Mouse (Mus musculus) olfactory bulb, adult 2 months (tissue): ENCODE data around the gene Scfd2. TPM values are rescaled to one million over a fixed set of nuclear protein-coding genes. Genes with fewer than 3 reads are reported as not detected.

ENCODE experiments used
- H3K27ac ChIP-seq: fragments of 200-500 bp; 2 replicates; pipeline ENCODE4 v1.5.1; 2012; ENCODE audit warnings: low read depth, low read length; ENCODE audit not compliant: insufficient read depth
- H3K4me1 ChIP-seq: fragments of 200-500 bp; 2 replicates; pipeline ENCODE4 v1.6.1; 2012; ENCODE audit warnings: low read length; ENCODE audit not compliant: control insufficient read depth, insufficient read depth
- H3K4me3 ChIP-seq: fragments of 200-500 bp; 2 replicates; pipeline ENCODE4 v1.5.1; 2012; ENCODE audit warnings: mild to moderate bottlenecking, low read depth, low read length, moderate library complexity; ENCODE audit not compliant: insufficient read depth
- CTCF ChIP-seq: fragments of 200-500 bp; IDR thresholded peaks from 2 replicates; pipeline ENCODE4 v1.5.1; 2012; ENCODE audit warnings: low read depth, mild to moderate bottlenecking, low read length, moderate library complexity; ENCODE audit not compliant: insufficient read depth
- POLR2A ChIP-seq: fragments of 200-500 bp; IDR thresholded peaks from 2 replicates; pipeline ENCODE4 v1.6.1; 2012; ENCODE audit warnings: mild to moderate bottlenecking, low read depth, low read length, moderate library complexity; ENCODE audit not compliant: insufficient read depth
- WGBS: fragments of 180-500 bp; shearing (Covaris S2); methylation state at CpG from one replicate; pipeline ENCODE4 v1.1.7; 2018; 5-methylcytosine and 5-hydroxymethylcytosine counted together
- polyA plus RNA-seq: library from polyadenylated mRNA; stranded (reverse); fragments of >200 nt; gene quantifications from 2 replicates; pipeline ENCODE4 v1.2.4, GENCODE M21; 2012; ENCODE audit warnings: low replicate concordance; ENCODE audit not compliant: missing spikeins, insufficient read depth, insufficient read length

The Scfd2 gene
- polyA plus RNA-seq, 1 experiment: not detected

GRCm38 (mm10) chr5:74391806-74392205 is 139.8 kb downstream of the Scfd2 start:
- no peak overlapping the region for H3K27ac ChIP-seq
- TF ChIP-seq CTCF (no peak), POLR2A (no peak)
- H3K4me1 ChIP-seq: no peaks in the 10 kb centered on the region
- 95% methylated on average over 2 of the region's 2 CpGs for WGBS
- H3K4me3 ChIP-seq: no peak overlapping the region

GRCm38 (mm10) chr5:74391346-74391745 is 140.2 kb downstream of the Scfd2 start:
- no peak overlapping the region for H3K27ac ChIP-seq
- TF ChIP-seq POLR2A (no peak), CTCF (no peak)
- WGBS: 95% methylated on average over 5 of the region's 5 CpGs
- no peaks in the 10 kb centered on the region for H3K4me1 ChIP-seq
- no peak overlapping the region for H3K4me3 ChIP-seq

- Histone ChIP-seq H3K4me1 (no peaks in the 10 kb centered on the region), H3K27ac (no peak overlapping the region), H3K4me3 (no peak overlapping the region)
- WGBS: 83% methylated on average over 2 of the region's 2 CpGs
- TF ChIP-seq POLR2A (no peak), CTCF (no peak)
These were observed 142.7 kb downstream of the Scfd2 start for GRCm38 (mm10) chr5:74388849-74389248.

- Histone ChIP-seq H3K27ac (no peak overlapping the region), H3K4me1 (no peaks in the 10 kb centered on the region), H3K4me3 (no peak overlapping the region)
- TF ChIP-seq CTCF: no peak
- TF ChIP-seq POLR2A: no peak
- 77% methylated on average over 6 of the region's 6 CpGs for WGBS
These were observed 143.5 kb downstream of the Scfd2 start for GRCm38 (mm10) chr5:74388101-74388500.

GRCm38 (mm10) chr5:74387143-74387886 is 144.2 kb downstream of the Scfd2 start:
- no peak for TF ChIP-seq CTCF
- TF ChIP-seq POLR2A: no peak
- Histone ChIP-seq H3K27ac (no peak overlapping the region), H3K4me1 (no peaks in the 10 kb centered on the region), H3K4me3 (no peak overlapping the region)
- WGBS: 75% methylated on average over 1 of the region's 1 CpGs

- H3K4me3 ChIP-seq: no peak overlapping the region
- WGBS: 87% methylated on average over 5 of the region's 5 CpGs
These were observed 151.5 kb downstream of the Scfd2 start for GRCm38 (mm10) chr5:74380045-74380444.

GRCm38 (mm10) chr5:74366710-74367101 is 164.9 kb downstream of the Scfd2 start:
- no peak overlapping the region for H3K27ac ChIP-seq
- H3K4me3 ChIP-seq: no peak overlapping the region
- H3K4me1 ChIP-seq: no peaks in the 10 kb centered on the region
- 93% methylated on average over 9 of the region's 9 CpGs for WGBS
- TF ChIP-seq POLR2A (no peak), CTCF (no peak)

More at GRCm38 (mm10) chr5:74380045-74380444, 151.5 kb downstream of the Scfd2 start:
- Histone ChIP-seq H3K4me1 (no peaks in the 10 kb centered on the region), H3K27ac (no peak overlapping the region)
- TF ChIP-seq CTCF: no peak
- no peak for TF ChIP-seq POLR2A

- 81% methylated on average over 4 of the region's 4 CpGs for WGBS
- Histone ChIP-seq H3K4me1 (no peaks in the 10 kb centered on the region), H3K27ac (no peak overlapping the region), H3K4me3 (no peak overlapping the region)
- TF ChIP-seq POLR2A (no peak), CTCF (no peak)
These were observed 165.4 kb downstream of the Scfd2 start for GRCm38 (mm10) chr5:74365984-74366709.

GRCm38 (mm10) chr5:74365408-74365807 is 166.2 kb downstream of the Scfd2 start:
- no peak overlapping the region for H3K27ac ChIP-seq
- TF ChIP-seq CTCF (no peak), POLR2A (no peak)
- H3K4me1 ChIP-seq: no peaks in the 10 kb centered on the region
- whole genome bisulfite sequencing: 78% methylated on average over 6 of the region's 6 CpGs
- no peak overlapping the region for H3K4me3 ChIP-seq
